Mouse (Mus musculus) limb, embryonic 15.5 days (tissue): ENCODE measurements around the gene B230118H07Rik. TPM values are rescaled to one million over a fixed set of nuclear protein-coding genes. Genes with fewer than 3 reads are reported as not detected.
A peak's percentile ranks its signal among the peaks of the same experiment; 100 is the strongest.

ENCODE experiments used
- ATAC-seq: fragments of 200-750 bp; cut with Nextera tagmentation; 2 replicates; pipeline ENCODE4 v1.8.0; 2017; ENCODE audit warnings: low read depth, moderate TSS enrichment; ENCODE audit not compliant: insufficient number of reproducible peaks, low FRiP score, low TSS enrichment
- H3K27ac ChIP-seq: fragments of 300-500 bp; sonication (generic); 2 replicates; pipeline ENCODE4 v1.5.1; 2015; ENCODE audit warnings: moderate library complexity, mild to moderate bottlenecking, inconsistent platforms
- H3K27me3 ChIP-seq: fragments of 300-500 bp; sonication (generic); 2 replicates; pipeline ENCODE4 v1.6.1; 2015; ENCODE audit warnings: inconsistent platforms
- H3K36me3 ChIP-seq: fragments of 300-500 bp; sonication (generic); 2 replicates; pipeline ENCODE4 v1.6.1; 2015; ENCODE audit warnings: inconsistent platforms
- H3K4me1 ChIP-seq: fragments of 300-500 bp; sonication (generic); 2 replicates; pipeline ENCODE4 v1.6.1; 2015; ENCODE audit warnings: inconsistent platforms
- H3K4me2 ChIP-seq: fragments of 300-500 bp; sonication (generic); 2 replicates; pipeline ENCODE4 v1.6.1; 2015; ENCODE audit warnings: mild to moderate bottlenecking, inconsistent platforms
- H3K4me3 ChIP-seq: fragments of 300-500 bp; sonication (generic); 2 replicates; pipeline ENCODE4 v1.5.1; 2015; ENCODE audit warnings: mild to moderate bottlenecking, inconsistent platforms
- H3K9ac ChIP-seq: fragments of 300-500 bp; sonication (generic); 2 replicates; pipeline ENCODE4 v1.6.1; 2015; ENCODE audit warnings: inconsistent platforms
- H3K9me3 ChIP-seq: fragments of 300-500 bp; sonication (generic); 2 replicates; pipeline ENCODE4 v1.6.1; 2016; ENCODE audit warnings: inconsistent platforms
- WGBS: fragments of 180-500 bp; shearing (Covaris S2); methylation state at CpG from one replicate; pipeline ENCODE4 v1.1.7; 2015; 5-methylcytosine and 5-hydroxymethylcytosine counted together
- polyA plus RNA-seq: library from polyadenylated mRNA; unstranded; fragments of >200 nt; fragmentation: Nextera tagmentation; extraction: Ambion mirVana; gene quantifications from 2 replicates; pipeline ENCODE4 v1.2.1, GENCODE M21; 2015

The B230118H07Rik gene
- polyA plus RNA-seq, 1 experiment from 2014 or later = 45.6 TPM

DNA sequence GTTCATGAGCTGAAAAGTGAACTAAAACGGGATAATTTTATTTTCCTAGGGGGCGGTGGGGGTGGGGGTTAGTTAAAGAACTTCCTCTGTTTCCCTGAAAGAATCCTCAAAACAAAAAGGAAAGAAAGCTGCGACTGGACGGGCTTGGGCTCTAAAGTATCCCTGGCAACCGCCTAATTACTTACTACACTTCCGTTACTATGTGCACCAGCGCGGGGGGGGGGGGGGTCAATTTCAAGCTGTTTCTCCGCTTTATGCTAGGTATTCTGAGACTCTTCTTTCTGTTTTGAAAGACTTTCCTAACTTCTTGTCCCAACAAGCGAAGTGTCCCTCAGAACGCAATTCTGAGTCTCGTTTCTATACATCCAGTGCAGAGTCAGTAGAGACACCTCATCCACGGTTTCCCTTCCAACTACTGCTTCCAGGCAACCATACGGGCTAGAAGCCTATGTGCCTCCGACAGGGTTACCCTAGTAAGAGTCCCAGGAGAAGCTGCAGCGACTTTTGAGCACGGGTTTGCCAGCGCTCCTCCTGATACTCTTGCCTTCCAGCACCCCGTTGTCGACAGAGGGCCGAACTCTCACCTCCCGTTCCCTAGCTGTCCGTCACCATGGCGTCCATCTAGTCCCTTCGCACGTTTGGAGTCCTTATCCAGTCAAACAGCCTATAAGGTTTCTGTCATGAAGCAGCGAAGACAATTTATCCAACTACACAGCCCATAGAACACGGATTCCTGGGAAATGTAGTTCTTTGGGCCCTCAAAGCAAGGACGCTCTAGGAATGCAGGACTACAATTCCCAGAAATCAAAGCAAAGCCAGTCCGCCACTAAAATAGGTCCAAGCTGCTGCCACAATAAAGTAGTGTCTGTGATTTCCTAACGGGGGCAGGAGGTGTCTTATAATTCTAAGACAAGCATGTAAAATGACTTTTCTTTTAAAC, 20.8 kb downstream of the B230118H07Rik start:
- Histone ChIP-seq H3K36me3 (no peaks in the 10 kb centered on the region), H3K4me3 (peak overlapping the region; percentile 74), H3K27me3 (no peaks in the 10 kb centered on the region), H3K27ac (peak overlapping the region; percentile 92), H3K4me2 (peak overlapping the region; percentile 56), H3K9ac (peak overlapping the region; percentile 54), H3K9me3 (no peaks in the 10 kb centered on the region), H3K4me1 (no peaks in the 10 kb centered on the region)
- peak; percentile 97 for ATAC-seq
- 2% methylated on average over 30 of the region's 31 CpGs for WGBS

DNA sequence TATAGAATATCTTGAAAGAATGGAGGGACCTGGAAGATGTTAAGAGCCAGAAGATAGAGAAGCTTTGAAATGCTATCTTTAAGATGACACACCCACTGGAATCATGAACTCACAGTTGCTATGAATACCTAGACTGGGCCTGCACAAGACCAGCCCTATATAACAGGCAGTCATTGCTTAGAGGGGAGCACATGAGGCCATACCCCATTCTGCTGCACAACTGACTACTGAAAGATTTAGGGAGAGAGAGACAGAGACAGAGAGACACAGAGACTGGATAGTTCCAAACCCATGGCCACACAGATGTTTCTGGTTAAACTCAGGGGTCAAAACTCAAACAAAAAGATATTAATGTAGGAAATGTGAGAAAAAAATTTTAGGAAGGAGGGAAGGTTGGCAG, 22.1 kb downstream of the B230118H07Rik start:
- no peaks in the 10 kb centered on the region for H3K4me1 ChIP-seq
- H3K9me3 ChIP-seq = no peaks in the 10 kb centered on the region
- no peak overlapping the region for H3K9ac ChIP-seq
- no peak overlapping the region for H3K4me2 ChIP-seq
- no peak overlapping the region for H3K27ac ChIP-seq
- no peak overlapping the region for H3K4me3 ChIP-seq
- no peaks in the 10 kb centered on the region for H3K27me3 ChIP-seq
- no peak for ATAC-seq
- H3K36me3 ChIP-seq = no peaks in the 10 kb centered on the region

DNA sequence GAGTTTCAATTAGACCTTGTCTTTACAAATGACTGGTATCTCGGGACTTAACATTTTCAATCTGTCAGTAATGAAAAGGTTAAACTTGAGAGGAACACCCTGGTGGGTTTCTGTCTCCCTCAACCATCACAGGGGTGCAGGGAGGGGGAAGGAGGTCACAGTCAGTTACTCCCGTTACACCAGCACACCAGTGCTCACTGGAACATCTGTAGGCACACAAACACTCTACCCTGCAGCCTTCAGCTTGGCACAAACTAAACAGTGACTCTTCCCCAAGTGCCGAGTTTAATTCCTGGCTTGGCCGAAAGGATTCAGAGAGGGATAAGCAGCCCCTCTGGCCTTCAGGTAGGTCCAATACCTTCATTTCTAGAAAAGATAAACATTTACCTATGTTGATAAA, 24.8 kb downstream of the B230118H07Rik start, which contains the start of gene Rag2:
Gene Rag2 (plus strand): TSS at position 193 of the 400 bp plus-strand sequence.
- Histone ChIP-seq H3K9ac (no peak within 1 kb of the TSS), H3K27me3 (no peaks in the 10 kb centered on the region), H3K4me1 (no peaks in the 10 kb centered on the region), H3K4me3 (no peak within 1 kb of the TSS), H3K27ac (no peak within 1 kb of the TSS), H3K36me3 (no peaks in the 10 kb centered on the region), H3K9me3 (no peaks in the 10 kb centered on the region), H3K4me2 (no peak within 1 kb of the TSS)
- no peak for ATAC-seq
- WGBS = 52% methylated on average over 4 of the region's 4 CpGs

DNA sequence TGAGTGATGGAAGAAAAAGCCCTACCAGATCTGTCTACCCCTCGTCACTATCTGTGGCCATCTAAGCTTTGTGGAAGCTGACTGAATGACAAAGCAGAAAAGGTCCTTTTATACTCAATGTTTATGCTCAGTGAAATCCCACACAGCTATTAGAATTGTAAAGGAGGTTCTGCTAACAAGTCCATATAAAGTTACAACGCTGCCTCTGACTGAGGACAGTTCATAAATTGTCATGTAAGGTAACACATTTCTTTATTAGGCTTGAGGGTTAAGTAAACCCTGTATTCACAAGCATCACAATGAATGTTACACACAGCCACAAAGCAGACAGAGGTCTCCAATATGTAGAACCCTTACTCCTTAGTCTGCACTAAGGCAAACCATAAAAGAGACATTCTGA, 25.3 kb downstream of the B230118H07Rik start:
- H3K9me3 ChIP-seq = no peaks in the 10 kb centered on the region
- no peak for ATAC-seq

DNA sequence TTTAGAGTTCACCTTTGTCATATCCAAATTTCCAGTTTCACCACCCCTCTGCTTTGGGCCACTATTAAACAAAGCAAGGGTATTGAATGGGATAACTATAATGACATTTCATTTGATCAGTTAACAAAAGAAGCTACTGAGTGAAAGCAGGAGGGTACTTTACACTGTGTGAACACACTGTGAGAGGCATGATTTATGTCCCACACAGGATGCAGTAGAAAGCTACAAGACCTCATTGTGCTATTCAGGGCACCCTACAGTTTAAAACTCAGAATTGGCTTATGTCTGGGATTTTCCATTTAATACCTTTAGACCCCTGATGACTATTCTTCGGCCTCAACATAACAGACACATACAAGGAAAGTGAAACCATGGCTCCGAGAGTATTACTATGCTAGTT, 26.3 kb downstream of the B230118H07Rik start:
- Histone ChIP-seq H3K4me1 (no peaks in the 10 kb centered on the region), H3K4me3 (no peak overlapping the region), H3K27ac (no peak overlapping the region), H3K9me3 (no peaks in the 10 kb centered on the region), H3K9ac (no peak overlapping the region), H3K27me3 (no peaks in the 10 kb centered on the region), H3K36me3 (no peaks in the 10 kb centered on the region), H3K4me2 (no peak overlapping the region)
- WGBS = 83% methylated on average over 2 of the region's 2 CpGs
- ATAC-seq = no peak

More for the DNA sequence above, 25.3 kb downstream of the B230118H07Rik start:
- H3K4me2 ChIP-seq = no peak overlapping the region
- WGBS = 62% methylated on average over 2 of the region's 2 CpGs
- H3K27ac ChIP-seq = no peak overlapping the region
- no peaks in the 10 kb centered on the region for H3K4me1 ChIP-seq
- H3K36me3 ChIP-seq = no peaks in the 10 kb centered on the region
- H3K9ac ChIP-seq = no peak overlapping the region
- H3K4me3 ChIP-seq = no peak overlapping the region
- H3K27me3 ChIP-seq = no peaks in the 10 kb centered on the region

DNA sequence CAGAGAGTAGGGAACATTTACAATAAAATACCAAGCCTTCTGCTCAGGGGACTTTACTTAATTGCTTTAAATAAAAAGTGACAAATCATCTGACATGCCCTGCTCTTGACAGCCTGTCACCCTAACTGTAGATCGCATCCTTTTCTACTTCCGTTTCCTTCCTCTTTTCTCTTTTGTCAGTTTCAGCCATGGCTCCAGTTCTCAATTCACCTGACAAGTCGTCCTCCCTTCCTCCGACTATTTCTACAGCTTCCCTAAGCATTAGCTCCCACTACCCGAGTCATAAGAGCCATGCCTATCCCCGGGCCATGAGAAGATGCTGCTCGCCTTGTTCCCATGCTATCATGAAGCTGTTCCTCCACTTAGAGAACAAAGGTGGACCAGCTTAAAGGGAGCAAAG, 27.7 kb downstream of the B230118H07Rik start:
- ATAC-seq = no peak
- Histone ChIP-seq H3K4me3 (no peak overlapping the region), H3K9me3 (no peaks in the 10 kb centered on the region), H3K27me3 (no peaks in the 10 kb centered on the region), H3K4me1 (no peaks in the 10 kb centered on the region), H3K27ac (no peak overlapping the region), H3K36me3 (no peaks in the 10 kb centered on the region), H3K4me2 (no peak overlapping the region), H3K9ac (no peak overlapping the region)
- 65% methylated on average over 7 of the region's 7 CpGs for WGBS

DNA sequence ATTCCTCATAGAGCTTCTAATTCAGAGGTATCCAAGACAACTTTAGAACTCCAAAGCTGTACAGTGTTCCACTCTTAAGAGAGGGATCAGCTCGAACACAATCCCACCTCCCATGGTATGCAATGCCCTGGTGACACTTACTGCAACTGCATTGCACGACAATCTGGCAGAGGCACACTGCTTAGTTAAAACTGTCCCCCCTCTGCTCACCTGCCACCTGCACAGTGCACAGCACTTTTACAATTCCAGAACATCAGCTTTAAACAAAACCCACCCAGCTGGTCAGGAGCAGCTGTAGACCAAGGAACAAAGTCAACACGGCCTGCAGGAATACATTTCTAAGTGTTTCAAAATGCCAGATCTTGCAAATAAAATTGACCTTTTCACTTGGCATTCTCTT, 28.4 kb downstream of the B230118H07Rik start:
- H3K27ac ChIP-seq = no peak overlapping the region
- no peak overlapping the region for H3K9ac ChIP-seq
- H3K36me3 ChIP-seq = no peaks in the 10 kb centered on the region
- no peak overlapping the region for H3K4me2 ChIP-seq
- no peaks in the 10 kb centered on the region for H3K9me3 ChIP-seq
- no peaks in the 10 kb centered on the region for H3K27me3 ChIP-seq
- no peak for ATAC-seq
- WGBS = 48% methylated on average over 3 of the region's 3 CpGs
- no peaks in the 10 kb centered on the region for H3K4me1 ChIP-seq
- no peak overlapping the region for H3K4me3 ChIP-seq

DNA sequence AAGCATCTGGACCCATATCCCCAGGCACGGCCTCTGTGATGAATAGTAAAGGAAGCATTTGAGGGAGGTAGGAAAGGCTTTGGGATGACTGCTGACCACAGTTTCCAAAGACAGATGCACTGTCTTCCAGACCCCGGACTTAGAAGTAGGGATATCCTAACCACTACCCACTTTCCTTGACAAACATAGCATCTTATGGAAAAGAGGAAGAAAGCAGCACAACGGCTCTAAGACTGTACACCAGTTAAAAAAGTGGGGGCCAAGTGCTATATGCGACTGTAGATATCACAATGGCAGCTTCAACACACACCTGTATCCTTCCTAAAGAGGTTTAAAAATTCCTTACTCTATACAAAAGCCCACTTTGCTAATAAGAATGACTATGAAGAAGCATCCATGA, 31.0 kb downstream of the B230118H07Rik start:
- no peak for ATAC-seq
- WGBS = 81% methylated on average over 4 of the region's 4 CpGs
- H3K27me3 ChIP-seq = no peaks in the 10 kb centered on the region
- no peak overlapping the region for H3K4me3 ChIP-seq
- H3K9me3 ChIP-seq = no peaks in the 10 kb centered on the region
- H3K36me3 ChIP-seq = no peaks in the 10 kb centered on the region
- H3K9ac ChIP-seq = no peak overlapping the region
- H3K4me2 ChIP-seq = no peak overlapping the region
- no peaks in the 10 kb centered on the region for H3K4me1 ChIP-seq
- H3K27ac ChIP-seq = no peak overlapping the region

DNA sequence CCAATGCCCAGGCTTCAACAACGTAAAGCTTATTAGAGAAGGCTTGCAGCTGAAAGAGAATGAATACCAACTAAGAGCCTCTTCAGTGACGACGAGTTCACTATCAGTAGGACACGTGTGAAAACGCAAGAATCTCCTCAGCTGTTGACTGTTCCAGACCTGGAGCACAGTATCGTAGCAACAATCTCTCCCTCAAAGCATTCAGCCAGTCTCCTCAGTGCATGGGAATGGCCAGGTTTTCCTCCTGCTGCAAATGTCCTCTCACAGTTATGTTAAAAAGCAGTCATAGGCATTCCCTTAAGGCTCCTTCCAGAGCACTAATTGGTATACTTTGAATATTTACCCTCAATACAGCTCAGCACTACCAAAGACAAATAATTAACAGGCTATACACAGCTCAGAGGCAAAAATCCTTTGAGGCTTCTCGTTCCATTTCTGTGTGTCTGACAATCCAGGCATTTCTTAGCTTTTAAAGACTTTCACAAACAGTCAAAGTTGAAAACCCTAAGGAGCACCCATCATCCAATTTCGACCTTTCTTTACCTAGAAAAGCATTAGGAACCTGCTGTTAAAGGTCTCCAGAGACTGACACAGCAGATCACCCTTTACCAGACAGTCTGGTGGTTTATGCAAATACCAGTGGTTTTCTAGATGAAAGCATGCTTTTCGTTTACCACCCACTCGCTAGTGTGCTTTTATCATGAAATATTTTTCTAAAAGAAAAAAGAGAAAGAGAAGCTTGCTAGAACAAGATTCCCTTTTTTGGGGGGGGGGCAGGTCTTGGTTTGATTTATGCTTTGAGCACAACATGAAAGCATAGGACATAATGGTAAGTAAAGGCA, 33.6 kb downstream of the B230118H07Rik start:
- ATAC-seq = no peak
- no peaks in the 10 kb centered on the region for H3K4me1 ChIP-seq

DNA sequence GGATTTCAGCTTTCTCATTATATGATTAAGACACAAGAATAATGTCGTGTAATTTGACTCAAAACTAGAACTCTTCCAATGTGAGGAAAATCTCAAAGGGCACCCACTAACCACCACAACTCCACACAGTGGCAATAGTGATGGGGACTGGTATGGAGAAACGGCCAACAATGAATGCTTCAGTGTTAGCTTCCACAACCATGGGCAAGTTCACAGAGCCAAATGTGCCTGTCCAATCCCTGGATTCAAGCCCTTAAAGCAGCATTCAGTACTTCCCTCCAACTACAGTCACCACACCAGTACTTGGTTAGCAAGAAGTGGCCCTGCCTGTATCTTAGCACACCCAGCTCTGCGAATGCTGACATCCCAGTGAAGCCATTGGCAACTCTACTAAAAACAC, 38.5 kb downstream of the B230118H07Rik start:
- H3K9ac ChIP-seq = no peak overlapping the region
- no peaks in the 10 kb centered on the region for H3K36me3 ChIP-seq
- H3K27ac ChIP-seq = no peak overlapping the region
- H3K9me3 ChIP-seq = no peaks in the 10 kb centered on the region
- H3K4me2 ChIP-seq = no peak overlapping the region
- H3K27me3 ChIP-seq = no peaks in the 10 kb centered on the region
- ATAC-seq = no peak
- WGBS = 90% methylated on average over 3 of the region's 3 CpGs
- H3K4me3 ChIP-seq = no peak overlapping the region
- no peaks in the 10 kb centered on the region for H3K4me1 ChIP-seq

More for the DNA sequence above, 33.6 kb downstream of the B230118H07Rik start:
- no peak overlapping the region for H3K4me3 ChIP-seq
- H3K9me3 ChIP-seq = no peaks in the 10 kb centered on the region
- H3K36me3 ChIP-seq = no peaks in the 10 kb centered on the region
- H3K27me3 ChIP-seq = no peaks in the 10 kb centered on the region
- no peak overlapping the region for H3K9ac ChIP-seq
- H3K27ac ChIP-seq = no peak overlapping the region
- H3K4me2 ChIP-seq = no peak overlapping the region
- 60% methylated on average over 10 of the region's 10 CpGs for WGBS

DNA sequence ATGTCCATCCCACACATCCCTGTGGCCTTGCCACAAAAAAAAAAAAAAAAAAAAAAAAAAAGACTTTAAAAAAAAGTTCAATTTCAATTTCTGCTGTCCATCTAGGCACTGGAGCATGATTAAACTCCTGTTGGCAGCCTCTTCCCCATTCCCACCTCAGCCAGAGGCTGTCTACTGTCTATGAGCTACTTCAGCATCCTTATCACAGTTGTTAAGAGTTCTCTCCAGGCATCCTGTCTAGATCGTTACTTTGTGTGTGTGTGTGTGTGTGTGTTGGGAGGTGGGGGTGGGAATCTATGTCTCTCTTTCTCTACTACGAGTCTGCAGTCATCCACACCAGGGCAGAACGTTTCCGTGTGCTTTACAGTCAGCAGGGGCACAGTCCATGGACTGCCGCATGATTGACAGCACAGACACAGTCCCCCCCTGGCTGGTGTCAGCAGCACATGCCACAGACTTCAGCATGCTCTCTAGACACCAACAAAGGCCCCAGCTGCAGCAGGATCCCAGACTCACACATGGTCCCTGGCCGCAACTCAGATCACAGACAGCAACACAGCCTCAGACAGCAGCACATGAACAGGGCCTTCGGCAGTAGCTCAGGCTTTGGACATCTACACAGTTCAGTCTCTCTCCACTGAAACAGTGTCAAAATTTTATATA, 41.0 kb downstream of the B230118H07Rik start:
- Histone ChIP-seq H3K27me3 (no peaks in the 10 kb centered on the region), H3K4me1 (no peaks in the 10 kb centered on the region), H3K27ac (no peak overlapping the region), H3K36me3 (no peaks in the 10 kb centered on the region), H3K9me3 (no peaks in the 10 kb centered on the region), H3K4me2 (no peak overlapping the region), H3K9ac (no peak overlapping the region), H3K4me3 (no peak overlapping the region)
- 57% methylated on average over 7 of the region's 7 CpGs for WGBS
- ATAC-seq = no peak
